Mouse (Mus musculus): ENCODE results near the gene Xpr1.

GRCm38 (mm10) chr1:155442521-155443001 lies 25.3 kb upstream of the Xpr1 start:
- TF ChIP-seq POLR2A (IDR thresholded peaks at IDR 0.05; ENCODE audit: borderline replicate concordance, low read depth, low read length) (no peak), CTCF (IDR thresholded peaks at IDR 0.05; ENCODE audit: low read depth, low read length) (no peak)

All from bone marrow macrophage, adult 2 months (primary cell).